Mouse (Mus musculus): ENCODE results near the gene Kcnb1. TPM values are rescaled to one million over a fixed set of nuclear protein-coding genes. Genes with fewer than 3 reads are reported as not detected.

The Kcnb1 gene
- polyA plus RNA-seq, 1 experiment: 1.3 TPM

GRCm38 (mm10) chr2:167167515-167168212 lies 22.3 kb downstream of the Kcnb1 start:
- Histone ChIP-seq H3K27me3 (ENCODE audit: control insufficient read depth, insufficient read depth, low read length) (no peaks in the 10 kb centered on the region), H3K4me1 (ENCODE audit: control insufficient read depth, insufficient read depth, insufficient read length) (peaks cover 4% of the 10 kb centered on the region; the same call in 1 of the 2 replicates), H3K36me3 (ENCODE audit: control insufficient read depth, insufficient read depth, low read length) (no peaks in the 10 kb centered on the region), H3K4me3 (ENCODE audit: extremely low read depth, insufficient read depth, insufficient read length) (no peak overlapping the region), H3K27ac (ENCODE audit: insufficient read depth, low read length) (no peak overlapping the region)
- WGBS: 11% methylated on average over 11 of the region's 11 CpGs
- peak in 1 of 2 experiments; percentile 16 for DNase-seq (ENCODE audit: low read depth in 1 of 2, low spot score in 2 of 2)
- no peak for TF ChIP-seq CTCF (IDR thresholded peaks at IDR 0.05; ENCODE audit: extremely low read depth, insufficient read depth, insufficient read length, insufficient replicate concordance)
- no peak for TF ChIP-seq POLR2A (IDR thresholded peaks at IDR 0.05; ENCODE audit: low read depth, low read length)

- DNase-seq (ENCODE audit: low read depth in 1 of 2, low spot score in 2 of 2): no peak
- H3K4me3 ChIP-seq (ENCODE audit: extremely low read depth, insufficient read depth, insufficient read length): no peak overlapping the region
- peaks cover 4% of the 10 kb centered on the region; the same call in 1 of the 2 replicates for H3K4me1 ChIP-seq (ENCODE audit: control insufficient read depth, insufficient read depth, insufficient read length)
- no peak for TF ChIP-seq POLR2A (IDR thresholded peaks at IDR 0.05; ENCODE audit: low read depth, low read length)
- TF ChIP-seq CTCF (IDR thresholded peaks at IDR 0.05; ENCODE audit: extremely low read depth, insufficient read depth, insufficient read length, insufficient replicate concordance): no peak
- 95% methylated on average over 9 of the region's 9 CpGs for WGBS
- no peaks in the 10 kb centered on the region for H3K36me3 ChIP-seq (ENCODE audit: control insufficient read depth, insufficient read depth, low read length)
- H3K27me3 ChIP-seq (ENCODE audit: control insufficient read depth, insufficient read depth, low read length): no peaks in the 10 kb centered on the region
- no peak overlapping the region for H3K27ac ChIP-seq (ENCODE audit: insufficient read depth, low read length)
Measured at GRCm38 (mm10) chr2:167163600-167163999, 26.4 kb downstream of the Kcnb1 start.

- 91% methylated on average over 10 of the region's 10 CpGs for WGBS
- no peak for TF ChIP-seq CTCF (IDR thresholded peaks at IDR 0.05; ENCODE audit: extremely low read depth, insufficient read depth, insufficient read length, insufficient replicate concordance)
- no peak for TF ChIP-seq POLR2A (IDR thresholded peaks at IDR 0.05; ENCODE audit: low read depth, low read length)
- H3K27me3 ChIP-seq (ENCODE audit: control insufficient read depth, insufficient read depth, low read length): no peaks in the 10 kb centered on the region
- no peak overlapping the region for H3K27ac ChIP-seq (ENCODE audit: insufficient read depth, low read length)
- no peaks in the 10 kb centered on the region for H3K36me3 ChIP-seq (ENCODE audit: control insufficient read depth, insufficient read depth, low read length)
- no peak for DNase-seq (ENCODE audit: low read depth in 1 of 2, low spot score in 2 of 2)
- peaks cover 4% of the 10 kb centered on the region; the same call in 1 of the 2 replicates for H3K4me1 ChIP-seq (ENCODE audit: control insufficient read depth, insufficient read depth, insufficient read length)
- H3K4me3 ChIP-seq (ENCODE audit: extremely low read depth, insufficient read depth, insufficient read length): no peak overlapping the region
Measured at GRCm38 (mm10) chr2:167163134-167163533, 26.8 kb downstream of the Kcnb1 start.

GRCm38 (mm10) chr2:167162516-167163021 lies 27.4 kb downstream of the Kcnb1 start:
- Histone ChIP-seq H3K4me3 (ENCODE audit: extremely low read depth, insufficient read depth, insufficient read length) (no peak overlapping the region), H3K4me1 (ENCODE audit: control insufficient read depth, insufficient read depth, insufficient read length) (peaks cover under 1% of the 10 kb centered on the region; the same call in 1 of the 2 replicates), H3K36me3 (ENCODE audit: control insufficient read depth, insufficient read depth, low read length) (no peaks in the 10 kb centered on the region), H3K27ac (ENCODE audit: insufficient read depth, low read length) (no peak overlapping the region), H3K27me3 (ENCODE audit: control insufficient read depth, insufficient read depth, low read length) (no peaks in the 10 kb centered on the region)
- TF ChIP-seq POLR2A (IDR thresholded peaks at IDR 0.05; ENCODE audit: low read depth, low read length) (no peak), CTCF (IDR thresholded peaks at IDR 0.05; ENCODE audit: extremely low read depth, insufficient read depth, insufficient read length, insufficient replicate concordance) (no peak)
- DNase-seq (ENCODE audit: low read depth in 1 of 2, low spot score in 2 of 2): no peak
- WGBS: 76% methylated on average over 10 of the region's 10 CpGs

- no peak for TF ChIP-seq CTCF (IDR thresholded peaks at IDR 0.05; ENCODE audit: extremely low read depth, insufficient read depth, insufficient read length, insufficient replicate concordance)
- Histone ChIP-seq H3K4me1 (ENCODE audit: control insufficient read depth, insufficient read depth, insufficient read length) (peaks cover 5% of the 10 kb centered on the region; the same call in 1 of the 2 replicates), H3K4me3 (ENCODE audit: extremely low read depth, insufficient read depth, insufficient read length) (no peak overlapping the region), H3K27ac (ENCODE audit: insufficient read depth, low read length) (no peak overlapping the region), H3K27me3 (ENCODE audit: control insufficient read depth, insufficient read depth, low read length) (no peaks in the 10 kb centered on the region), H3K36me3 (ENCODE audit: control insufficient read depth, insufficient read depth, low read length) (no peaks in the 10 kb centered on the region)
- 91% methylated on average over 4 of the region's 4 CpGs for WGBS
- DNase-seq (ENCODE audit: low read depth in 1 of 2, low spot score in 2 of 2): no peak
Measured at GRCm38 (mm10) chr2:167159721-167160120, 30.2 kb downstream of the Kcnb1 start.

GRCm38 (mm10) chr2:167158780-167159179 lies 31.2 kb downstream of the Kcnb1 start:
- no peaks in the 10 kb centered on the region for H3K36me3 ChIP-seq (ENCODE audit: control insufficient read depth, insufficient read depth, low read length)
- no peaks in the 10 kb centered on the region for H3K27me3 ChIP-seq (ENCODE audit: control insufficient read depth, insufficient read depth, low read length)
- no peak for TF ChIP-seq CTCF (IDR thresholded peaks at IDR 0.05; ENCODE audit: extremely low read depth, insufficient read depth, insufficient read length, insufficient replicate concordance)
- no peak for TF ChIP-seq POLR2A (IDR thresholded peaks at IDR 0.05; ENCODE audit: low read depth, low read length)
- no peak overlapping the region for H3K27ac ChIP-seq (ENCODE audit: insufficient read depth, low read length)
- DNase-seq (ENCODE audit: low read depth in 1 of 2, low spot score in 2 of 2): no peak
- 91% methylated on average over 5 of the region's 5 CpGs for WGBS
- no peak overlapping the region for H3K4me3 ChIP-seq (ENCODE audit: extremely low read depth, insufficient read depth, insufficient read length)
- peaks cover 5% of the 10 kb centered on the region; the same call in 1 of the 2 replicates for H3K4me1 ChIP-seq (ENCODE audit: control insufficient read depth, insufficient read depth, insufficient read length)

All from spleen, adult 2 months (tissue).